Mouse (Mus musculus): Measurements from ENCODE around the gene Slc7a6. TPM values are rescaled to one million over a fixed set of nuclear protein-coding genes. Genes with fewer than 3 reads are reported as not detected.

The Slc7a6 gene
- polyA plus RNA-seq, 1 experiment from 2014 or later: 69.2 TPM

Other genes with a start within 250 kb of the Slc7a6 start
- 2.0 and 2.2 TPM in 2 replicates for gene Ctrl, start 235.0 kb upstream of the Slc7a6 start, polyA plus RNA-seq (2015; fragmentation: Nextera tagmentation; extraction: Ambion mirVana)
- gene Psmb10, start 230.4 kb upstream of the Slc7a6 start, polyA plus RNA-seq (2015; fragmentation: Nextera tagmentation; extraction: Ambion mirVana): 36.3 and 39.7 TPM in 2 replicates
- 0.41 and 0.50 TPM in 2 replicates for gene Lcat, start 225.5 kb upstream of the Slc7a6 start, polyA plus RNA-seq (2015; fragmentation: Nextera tagmentation; extraction: Ambion mirVana)
- 9.3 and 10.1 TPM in 2 replicates for gene Slc12a4, start 202.8 kb upstream of the Slc7a6 start, polyA plus RNA-seq (2015; fragmentation: Nextera tagmentation; extraction: Ambion mirVana)
- not detected in 2 replicates for gene Dpep3, start 189.4 kb upstream of the Slc7a6 start, polyA plus RNA-seq (2015; fragmentation: Nextera tagmentation; extraction: Ambion mirVana)
- 24.1 and 26.3 TPM in 2 replicates for gene Dus2, start 177.5 kb upstream of the Slc7a6 start, polyA plus RNA-seq (2015; fragmentation: Nextera tagmentation; extraction: Ambion mirVana)
- not detected in 2 replicates for gene Dpep2nb, start 162.9 kb upstream of the Slc7a6 start, polyA plus RNA-seq (2015; fragmentation: Nextera tagmentation; extraction: Ambion mirVana)
- 22.4 and 23.0 TPM in 2 replicates for gene Ddx28, start 157.0 kb upstream of the Slc7a6 start, polyA plus RNA-seq (2015; fragmentation: Nextera tagmentation; extraction: Ambion mirVana)
- gene Nfatc3, start 110.0 kb upstream of the Slc7a6 start, polyA plus RNA-seq (2015; fragmentation: Nextera tagmentation; extraction: Ambion mirVana): 4.1 and 4.8 TPM in 2 replicates
- 0.06 and 0.23 TPM in 2 replicates for gene Esrp2, start 31.9 kb upstream of the Slc7a6 start, polyA plus RNA-seq (2015; fragmentation: Nextera tagmentation; extraction: Ambion mirVana)
- 16.6 and 20.1 TPM in 2 replicates for gene Pla2g15, start 18.5 kb upstream of the Slc7a6 start, polyA plus RNA-seq (2015; fragmentation: Nextera tagmentation; extraction: Ambion mirVana)
- 41.1 and 43.8 TPM in 2 replicates for gene Slc7a6os, start 42.1 kb downstream of the Slc7a6 start, polyA plus RNA-seq (2015; fragmentation: Nextera tagmentation; extraction: Ambion mirVana)
- gene Prmt7, start 42.1 kb downstream of the Slc7a6 start, polyA plus RNA-seq (2015; fragmentation: Nextera tagmentation; extraction: Ambion mirVana): 50.5 and 52.9 TPM in 2 replicates
- gene Smpd3, start 169.1 kb downstream of the Slc7a6 start, polyA plus RNA-seq (2015; fragmentation: Nextera tagmentation; extraction: Ambion mirVana): 47.4 and 49.3 TPM in 2 replicates
- gene Zfp90, start 246.5 kb downstream of the Slc7a6 start, polyA plus RNA-seq (2015; fragmentation: Nextera tagmentation; extraction: Ambion mirVana): 54.6 and 57.4 TPM in 2 replicates